Mouse (Mus musculus) brain, adult 2 months (tissue): Measurements from ENCODE around the gene E330034G19Rik.
"Not testable (repeated sequence)": the region's sequence is repeated elsewhere in the genome, so short reads cannot be mapped to it uniquely, and the experiment has no call there.

Experiments
- DNase-seq: peaks from one replicate; pipeline ENCODE4 v3.0.0; 2011; ENCODE audit warnings: low read depth, low spot score

The E330034G19Rik gene

GRCm38 (mm10) chr14:24292914-24293313 is at the start of gene E330034G19Rik:
TSS of gene E330034G19Rik (plus strand) at chr14:24293214.
- no peak for DNase-seq

- DNase-seq: peak; percentile 51
These were observed 48.5 kb upstream of the E330034G19Rik start for GRCm38 (mm10) chr14:24244330-24245176.

GRCm38 (mm10) chr14:24245177-24246081 is 47.6 kb upstream of the E330034G19Rik start, which contains the start of gene Dlg5:
TSS of gene Dlg5 (minus strand) at chr14:24245920.
- peak; percentile 68 for DNase-seq

- peak; percentile 10 for DNase-seq
These were observed 43.1 kb upstream of the E330034G19Rik start for GRCm38 (mm10) chr14:24249926-24250325.

- DNase-seq: no peak
These were observed 41.7 kb upstream of the E330034G19Rik start for GRCm38 (mm10) chr14:24251326-24251725.

- DNase-seq: no peak
These were observed 39.3 kb upstream of the E330034G19Rik start for GRCm38 (mm10) chr14:24253611-24254202.

- DNase-seq: no peak
These were observed 37.1 kb upstream of the E330034G19Rik start for GRCm38 (mm10) chr14:24255956-24256355.

GRCm38 (mm10) chr14:24260391-24260790 is 32.6 kb upstream of the E330034G19Rik start:
- no peak for DNase-seq

GRCm38 (mm10) chr14:24262382-24262781 is 30.6 kb upstream of the E330034G19Rik start:
- no peak for DNase-seq

- peak; percentile 37 for DNase-seq
These were observed 30.1 kb upstream of the E330034G19Rik start for GRCm38 (mm10) chr14:24262915-24263314.

- DNase-seq: peak; percentile 49
These were observed 23.4 kb upstream of the E330034G19Rik start for GRCm38 (mm10) chr14:24269571-24269970.

GRCm38 (mm10) chr14:24273575-24273974 is 19.4 kb upstream of the E330034G19Rik start:
- DNase-seq: peak; percentile 64

GRCm38 (mm10) chr14:24275534-24275933 is 17.5 kb upstream of the E330034G19Rik start:
- DNase-seq: peak; percentile 12

GRCm38 (mm10) chr14:24281278-24281677 is 11.7 kb upstream of the E330034G19Rik start:
- no peak for DNase-seq

- DNase-seq: no peak
These were observed 10.7 kb upstream of the E330034G19Rik start for GRCm38 (mm10) chr14:24282276-24282675.

- DNase-seq: no peak
These were observed 6.9 kb upstream of the E330034G19Rik start for GRCm38 (mm10) chr14:24286136-24286535.

- DNase-seq: no peak
These were observed 2.3 kb upstream of the E330034G19Rik start for GRCm38 (mm10) chr14:24290726-24291125.

GRCm38 (mm10) chr14:24293631-24294030 is 617 bp downstream of the E330034G19Rik start:
- no peak for DNase-seq

- not testable (repeated sequence) for DNase-seq
These were observed 9.1 kb downstream of the E330034G19Rik start for GRCm38 (mm10) chr14:24302126-24302525.

GRCm38 (mm10) chr14:24306667-24307066 is 13.7 kb downstream of the E330034G19Rik start:
- DNase-seq: no peak

- no peak for DNase-seq
These were observed 14.1 kb downstream of the E330034G19Rik start for GRCm38 (mm10) chr14:24307146-24307545.

GRCm38 (mm10) chr14:24311110-24311509 is 18.1 kb downstream of the E330034G19Rik start:
- DNase-seq: peak; percentile 80
